ENCODE assay signal across 20 mouse cellular contexts in genomic region chr11:62075551-62075950, GRCm38 (mm10).
"Had no signal": no experiment of that assay in that cellular context is flagged by ENCODE, and none has a peak within 500 bp of the region (broad histone marks: within the 10 kb centered on the region; RNA-seq: fewer than 3 reads in every experiment).

No protein-coding gene starts in this region.

- H3K36me3 ChIP-seq: heart, embryonic 12.5 days; hindbrain, embryonic 13.5 days; hindbrain, embryonic 15.5 days; kidney, embryonic 15.5 days; limb, embryonic 13.5 days; limb, embryonic 15.5 days; liver, embryonic 12.5 days had no signal

- H3K9me3 ChIP-seq: heart, embryonic 12.5 days; hindbrain, embryonic 13.5 days; hindbrain, embryonic 15.5 days; kidney, embryonic 15.5 days; limb, embryonic 13.5 days; limb, embryonic 15.5 days; liver, embryonic 12.5 days had no signal

- DNase-seq: gastrocnemius, postnatal 14 days; gastrocnemius, postnatal 36 days; heart, adult 2 months; heart, postnatal 10 days; kidney, adult 11 months; kidney, adult 2 months; kidney, adult 9 months; kidney, postnatal 14 days; kidney, postnatal 36 days; layer of hippocampus, adult 9-11 months; layer of hippocampus, postnatal 36 days; left cerebral cortex, postnatal 4 days had no signal

- H3K27me3 ChIP-seq: heart, embryonic 12.5 days; hindbrain, embryonic 13.5 days; hindbrain, embryonic 15.5 days; kidney, embryonic 15.5 days; limb, embryonic 13.5 days; limb, embryonic 15.5 days had no signal

- H3K27ac ChIP-seq: heart, adult 2 months; kidney, embryonic 15.5 days; limb, embryonic 13.5 days; liver, embryonic 14.5 days had no signal
